Mouse (Mus musculus) heart, postnatal 0 days (tissue): ENCODE results near the gene C2cd2. TPM values are rescaled to one million over a fixed set of nuclear protein-coding genes. Genes with fewer than 3 reads are reported as not detected.

ENCODE experiments used
- ATAC-seq: fragments of 200-750 bp; cut with Nextera tagmentation; 2 replicates; pipeline ENCODE4 v1.8.0; 2017; ENCODE audit warnings: low read depth, moderate number of reproducible peaks, moderate library complexity; ENCODE audit not compliant: insufficient read depth
- DNase-seq: peaks from one replicate; pipeline ENCODE4 v3.0.0-alpha.2; 2016; ENCODE audit warnings: low spot score
- H3K27ac ChIP-seq: fragments of 300-500 bp; sonication (generic); 2 replicates; pipeline ENCODE4 v1.5.1; 2014; ENCODE audit warnings: low read depth, mild to moderate bottlenecking
- H3K27me3 ChIP-seq: fragments of 300-500 bp; sonication (generic); 2 replicates; pipeline ENCODE4 v1.6.1; 2014; ENCODE audit warnings: low read length, mixed read lengths; ENCODE audit not compliant: control insufficient read depth, insufficient read depth
- H3K36me3 ChIP-seq: fragments of 300-500 bp; sonication (generic); replicated peaks from 2 replicates; pipeline ENCODE4 v1.6.1; 2014; ENCODE audit warnings: low read length, mixed read lengths; ENCODE audit not compliant: control insufficient read depth, insufficient read depth
- H3K4me1 ChIP-seq: fragments of 300-500 bp; sonication (generic); 2 replicates; pipeline ENCODE4 v1.6.1; 2014; ENCODE audit warnings: antibody characterized with exemption; ENCODE audit not compliant: control insufficient read depth, insufficient read depth
- H3K4me2 ChIP-seq: fragments of 300-500 bp; sonication (generic); 2 replicates; pipeline ENCODE4 v1.6.1; 2014; ENCODE audit warnings: low read depth, mild to moderate bottlenecking, low read length, moderate library complexity
- H3K4me3 ChIP-seq: fragments of 300-500 bp; sonication (generic); 2 replicates; pipeline ENCODE4 v1.5.1; 2014; ENCODE audit warnings: low read depth, low read length
- H3K9ac ChIP-seq: fragments of 300-500 bp; sonication (generic); replicated peaks from 2 replicates; pipeline ENCODE4 v1.6.1; 2014; ENCODE audit warnings: low read depth, low read length, mixed read lengths
- H3K9me3 ChIP-seq: fragments of 300-500 bp; sonication (generic); replicated peaks from 2 replicates; pipeline ENCODE4 v1.6.1; 2016; ENCODE audit warnings: low read length; ENCODE audit not compliant: control insufficient read depth
- CTCF ChIP-seq: IDR thresholded peaks from 2 replicates; pipeline ENCODE4 v1.5.1; 2016; ENCODE audit warnings: antibody characterized with exemption, control low read depth, low read depth
- EP300 ChIP-seq: IDR thresholded peaks from 2 replicates; pipeline ENCODE4 v1.6.1; 2016; ENCODE audit warnings: antibody characterized with exemption, low read depth
- WGBS: fragments of 180-500 bp; shearing (Covaris S2); extraction: QIAGEN DNeasy Blood & Tissue Kit; methylation state at CpG from one replicate; pipeline ENCODE4 v1.1.7; 2014; 5-methylcytosine and 5-hydroxymethylcytosine counted together
- polyA plus RNA-seq: library from polyadenylated mRNA; unstranded; fragments of >200 nt; fragmentation: Nextera tagmentation; extraction: Ambion mirVana; gene quantifications from 2 replicates; pipeline ENCODE4 v1.2.1, GENCODE M21; 2015
- total RNA-seq: library from RNA; depleted of rRNA; stranded (reverse); fragments of >200 nt; gene quantifications from 2 replicates; pipeline ENCODE4 v1.2.3, GENCODE M21; 2014; ENCODE audit warnings: low replicate concordance

The C2cd2 gene
- total and polyA plus RNA-seq, 2 experiments from 2014 or later, result 9.2 to 12.7 TPM

DNA sequence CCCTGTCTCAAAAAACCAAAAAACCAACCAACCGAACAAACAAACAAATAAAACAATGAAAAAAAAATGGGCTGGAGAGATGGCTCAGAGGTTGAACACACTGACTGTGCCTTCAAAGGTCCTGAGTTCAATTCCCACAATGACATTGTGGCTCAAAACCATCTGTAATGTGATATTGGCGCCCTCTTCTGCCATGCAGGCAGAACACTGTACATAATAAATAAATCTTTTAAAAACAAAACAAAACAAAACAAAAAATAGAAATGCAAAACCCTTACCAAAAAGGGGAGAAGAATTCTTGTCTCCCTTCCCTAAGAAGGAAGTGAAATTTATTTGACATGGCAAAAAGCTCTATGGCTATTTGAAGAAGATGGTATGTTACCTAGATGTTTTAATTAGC, 29.1 kb upstream of the C2cd2 start:
- no peak overlapping the region for H3K4me3 ChIP-seq
- ATAC-seq (no peak), DNase-seq (no peak)
- peaks cover 6% of the 10 kb centered on the region; the same call in 1 of the 2 replicates for H3K9me3 ChIP-seq
- no peak overlapping the region for H3K4me2 ChIP-seq
- H3K9ac ChIP-seq, result no peak overlapping the region
- 80% methylated on average over 2 of the region's 2 CpGs for WGBS
- H3K36me3 ChIP-seq, result no peaks in the 10 kb centered on the region
- no peak overlapping the region for H3K27ac ChIP-seq
- no peak for TF ChIP-seq EP300
- TF ChIP-seq CTCF, result peak; percentile 7; the same call in 1 of the 2 replicates
- no peaks in the 10 kb centered on the region; the same call in 1 of the 2 replicates for H3K4me1 ChIP-seq
- H3K27me3 ChIP-seq, result no peaks in the 10 kb centered on the region

- no peaks in the 10 kb centered on the region for H3K36me3 ChIP-seq
- peaks cover 6% of the 10 kb centered on the region; the same call in 1 of the 2 replicates for H3K9me3 ChIP-seq
- no peak overlapping the region for H3K27ac ChIP-seq
- H3K4me2 ChIP-seq, result no peak overlapping the region
- H3K27me3 ChIP-seq, result no peaks in the 10 kb centered on the region
- WGBS, result 86% methylated on average over 5 of the region's 5 CpGs
- H3K4me3 ChIP-seq, result no peak overlapping the region
- no peak overlapping the region for H3K9ac ChIP-seq
- TF ChIP-seq EP300, result no peak
- TF ChIP-seq CTCF, result no peak
- no peaks in the 10 kb centered on the region for H3K4me1 ChIP-seq
- ATAC-seq, result no peak
- no peak for DNase-seq
These were observed 22.2 kb upstream of the C2cd2 start for GRCm38 (mm10) chr16:97984589-97984988.

- Histone ChIP-seq H3K4me1 (no peaks in the 10 kb centered on the region), H3K36me3 (no peaks in the 10 kb centered on the region), H3K27ac (no peak overlapping the region), H3K4me2 (no peak overlapping the region), H3K4me3 (no peak overlapping the region), H3K9ac (no peak overlapping the region), H3K27me3 (no peaks in the 10 kb centered on the region), H3K9me3 (no peaks in the 10 kb centered on the region)
- ATAC-seq, result no peak
- TF ChIP-seq EP300 (no peak), CTCF (no peak)
- 84% methylated on average over 1 of the region's 1 CpGs for WGBS
- DNase-seq, result no peak
These were observed 19.0 kb upstream of the C2cd2 start for GRCm38 (mm10) chr16:97981362-97981761.

- Histone ChIP-seq H3K9ac (no peak overlapping the region), H3K4me2 (no peak overlapping the region), H3K4me3 (no peak overlapping the region), H3K9me3 (no peaks in the 10 kb centered on the region), H3K27ac (no peak overlapping the region), H3K36me3 (no peaks in the 10 kb centered on the region), H3K27me3 (no peaks in the 10 kb centered on the region), H3K4me1 (no peaks in the 10 kb centered on the region)
- WGBS, result 95% methylated on average over 3 of the region's 3 CpGs
- no peak for DNase-seq
- TF ChIP-seq CTCF, result no peak
- TF ChIP-seq EP300, result no peak
- ATAC-seq, result no peak
These were observed 15.3 kb upstream of the C2cd2 start for GRCm38 (mm10) chr16:97977722-97978121.

GRCm38 (mm10) chr16:97977277-97977676, 14.9 kb upstream of the C2cd2 start:
- Histone ChIP-seq H3K36me3 (no peaks in the 10 kb centered on the region), H3K9ac (no peak overlapping the region), H3K4me2 (no peak overlapping the region), H3K27me3 (no peaks in the 10 kb centered on the region), H3K9me3 (no peaks in the 10 kb centered on the region), H3K27ac (no peak overlapping the region), H3K4me3 (no peak overlapping the region), H3K4me1 (no peaks in the 10 kb centered on the region)
- 61% methylated on average over 1 of the region's 1 CpGs for WGBS
- TF ChIP-seq CTCF, result no peak
- TF ChIP-seq EP300, result no peak
- no peak for ATAC-seq
- no peak for DNase-seq

- no peak overlapping the region for H3K4me2 ChIP-seq
These were observed 1.6 kb upstream of the C2cd2 start for GRCm38 (mm10) chr16:97963956-97964540.

More at GRCm38 (mm10) chr16:97963956-97964540, 1.6 kb upstream of the C2cd2 start:
- Histone ChIP-seq H3K9ac (no peak overlapping the region), H3K9me3 (no peaks in the 10 kb centered on the region), H3K36me3 (no peaks in the 10 kb centered on the region), H3K27ac (no peak overlapping the region), H3K4me1 (peaks cover 12% of the 10 kb centered on the region), H3K4me3 (no peak overlapping the region), H3K27me3 (no peaks in the 10 kb centered on the region)
- no peak for DNase-seq
- TF ChIP-seq EP300 (no peak), CTCF (no peak)
- no peak for ATAC-seq
- 79% methylated on average over 3 of the region's 3 CpGs for WGBS
